8 mouse cellular contexts compared by ENCODE assay signal in genomic region chr4:140649207-140649591, GRCm38 (mm10). TPM values are rescaled to one million over a fixed set of nuclear protein-coding genes. Genes with fewer than 3 reads are reported as not detected.
DNase-seq lines count a peak whose midpoint lies in the region; ATAC-seq and TF ChIP-seq lines count a peak whose summit lies in the region.

No protein-coding gene starts in this region.

- peaks cover 3% of the 10 kb centered on the region for H3K4me1 ChIP-seq in cortical plate, adult 2 months (ENCODE audit: control insufficient read depth, insufficient read depth, low read length)
- peaks cover 41% of the 10 kb centered on the region for H3K4me1 ChIP-seq in hindbrain, embryonic 14.5 days (replicated peaks; ENCODE audit: control insufficient read depth, insufficient read depth, low read length)
- H3K4me1 ChIP-seq in midbrain, embryonic 15.5 days = peaks cover 47% of the 10 kb centered on the region

- TF ChIP-seq CTCF in cortical plate, adult 2 months (IDR thresholded peaks at IDR 0.05; ENCODE audit: extremely low read depth, insufficient read depth, low read length) = no peak

- H3K4me2 ChIP-seq in hindbrain, embryonic 14.5 days (replicated peaks) = peak overlapping the region; percentile 68
- peak overlapping the region; percentile 64 for H3K4me2 ChIP-seq in midbrain, embryonic 15.5 days

- H3K9me3 ChIP-seq in hindbrain, embryonic 14.5 days (ENCODE audit: control insufficient read depth, low read length) = no peaks in the 10 kb centered on the region
- H3K9me3 ChIP-seq in midbrain, embryonic 15.5 days = no peaks in the 10 kb centered on the region

- peak; percentile 94 for DNase-seq in heart, adult 11 months
- no peak for DNase-seq in heart, adult 8-10 months (ENCODE audit: low spot score)
- no peak for DNase-seq in hindbrain, embryonic 14.5 days (ENCODE audit: low spot score)
- no peak for DNase-seq in spleen, adult 12 weeks (ENCODE audit: low spot score)
- DNase-seq in adrenal gland, postnatal 36 days = no peak

- WGBS in hindbrain, embryonic 14.5 days = 21% methylated on average over 9 of the region's 9 CpGs
- WGBS in midbrain, embryonic 15.5 days = 18% methylated on average over 9 of the region's 9 CpGs

- H3K4me3 ChIP-seq in cortical plate, adult 2 months (ENCODE audit: insufficient read depth, low read length) = peak overlapping the region; percentile 92
- H3K4me3 ChIP-seq in hindbrain, embryonic 14.5 days (replicated peaks; ENCODE audit: low read length) = peak overlapping the region; percentile 67
- peak overlapping the region; percentile 67 for H3K4me3 ChIP-seq in midbrain, embryonic 15.5 days

- H3K27me3 ChIP-seq in hindbrain, embryonic 14.5 days (ENCODE audit: control insufficient read depth, insufficient read depth, low read length) = no peaks in the 10 kb centered on the region
- no peaks in the 10 kb centered on the region for H3K27me3 ChIP-seq in midbrain, embryonic 15.5 days (replicated peaks)

- H3K9ac ChIP-seq in hindbrain, embryonic 14.5 days = peak overlapping the region; percentile 94
- H3K9ac ChIP-seq in midbrain, embryonic 15.5 days = peak overlapping the region; percentile 92

- H3K27ac ChIP-seq in cortical plate, adult 2 months (ENCODE audit: insufficient read depth, low read length) = peak overlapping the region; percentile 24; the same call in 1 of the 2 replicates
- H3K27ac ChIP-seq in hindbrain, embryonic 14.5 days = peak overlapping the region; percentile 98
- peak overlapping the region; percentile 95 for H3K27ac ChIP-seq in midbrain, embryonic 15.5 days

- peak; percentile 7; the same call in 1 of the 2 replicates for ATAC-seq in hindbrain, embryonic 14.5 days (ENCODE audit: low FRiP score)
- ATAC-seq in midbrain, embryonic 15.5 days (replicated peaks) = peak; percentile 6; the same call in 1 of the 2 replicates
- no peak for ATAC-seq in monocyte, adult 5-6 weeks (replicated peaks; ENCODE audit: insufficient number of reproducible peaks, low FRiP score, low TSS enrichment, poor library complexity, severe bottlenecking)

- no peak for TF ChIP-seq POLR2A in cortical plate, adult 2 months (IDR thresholded peaks at IDR 0.05; ENCODE audit: extremely low read depth, insufficient read depth, low read length)

- H3K36me3 ChIP-seq in hindbrain, embryonic 14.5 days (replicated peaks; ENCODE audit: control insufficient read depth, insufficient read depth) = no peaks in the 10 kb centered on the region
- no peaks in the 10 kb centered on the region for H3K36me3 ChIP-seq in midbrain, embryonic 15.5 days (replicated peaks)

RNA-seq across cellular contexts. Expression of gene Arhgef10l, which starts 16.6 kb away (rescaled TPM):
- 10 to 100 TPM; 59.6 to 80.5 (median 71.9) TPM for total RNA-seq in heart, adult 8-10 months (2022)
- polyA plus RNA-seq in cortical plate, adult 2 months (2012; rRNA removed) = 34.5 and 38.3 TPM in 2 replicates
- 19.6 and 21.9 TPM in 2 replicates for polyA plus RNA-seq in hindbrain, embryonic 14.5 days (2014; fragmentation: Nextera tagmentation; extraction: Ambion mirVana)
- polyA plus RNA-seq in midbrain, embryonic 15.5 days (2015; fragmentation: Nextera tagmentation; extraction: Ambion mirVana) = 30.7 and 31.5 TPM in 2 replicates
- 139 to 166 TPM (median 160 TPM) in 3 replicates for total RNA-seq in monocyte, adult 5-6 weeks (2017)
- total RNA-seq in adrenal gland, postnatal 36 days (2021) = 10 to 100 TPM; 11.9 to 17.7 TPM

RNA-seq across cellular contexts. Expression of gene Rcc2, which starts 51.1 kb away (rescaled TPM):
- 10 to 100 TPM; 11.4 to 12.5 (median 11.9) TPM for total RNA-seq in heart, adult 8-10 months (2022)
- polyA plus RNA-seq in cortical plate, adult 2 months (2012; rRNA removed) = 44.1 and 45.9 TPM in 2 replicates
- polyA plus RNA-seq in hindbrain, embryonic 14.5 days (2014; fragmentation: Nextera tagmentation; extraction: Ambion mirVana) = 13.3 and 13.8 TPM in 2 replicates
- polyA plus RNA-seq in midbrain, embryonic 15.5 days (2015; fragmentation: Nextera tagmentation; extraction: Ambion mirVana) = 28.1 and 34.9 TPM in 2 replicates
- 37.9 to 43.0 TPM (median 38.5 TPM) in 3 replicates for total RNA-seq in monocyte, adult 5-6 weeks (2017)
- total RNA-seq in adrenal gland, postnatal 36 days (2021) = 10 to 100 TPM; 63.3 to 85.8 TPM

Comparison
In these comparisons a context has a peak if more than half of its experiments do, and no peak if none do; other contexts are left out.
1. H3K27ac ChIP-seq: peak in every context shown above with its lines; median percentile 98 in hindbrain, embryonic 14.5 days; 95 in midbrain, embryonic 15.5 days; 24 in cortical plate, adult 2 months.